Mouse (Mus musculus): ENCODE measurements around the gene Lzts2. TPM values are rescaled to one million over a fixed set of nuclear protein-coding genes. Genes with fewer than 3 reads are reported as not detected.
A peak's percentile ranks its signal among the peaks of the same experiment; 100 is the strongest.

Gene Lzts2
- polyA plus RNA-seq, 1 experiment from 2014 or later: 63.2 TPM

DNA sequence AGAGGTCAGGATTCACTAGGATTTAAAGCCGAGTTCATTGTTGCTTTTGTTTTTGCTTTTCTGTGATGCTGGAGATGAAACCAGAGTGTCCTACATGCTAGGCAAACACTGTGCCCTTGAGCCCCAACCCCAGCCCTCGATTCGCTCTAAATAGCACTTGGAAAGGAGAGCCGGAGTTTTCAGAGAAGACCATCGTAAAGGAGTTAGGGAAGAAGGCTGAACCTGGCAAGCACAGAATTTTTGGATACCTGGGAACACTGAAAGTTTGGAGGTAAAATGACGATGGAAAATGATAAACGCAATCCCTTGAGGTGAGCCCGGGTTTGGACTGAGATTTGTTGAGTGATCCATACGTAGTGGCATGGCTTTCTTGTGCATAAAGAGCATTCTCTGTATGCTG lies 25.9 kb upstream of the Lzts2 start:
- H3K4me1 ChIP-seq (replicated peaks): peaks cover 26% of the 10 kb centered on the region
- H3K27me3 ChIP-seq (replicated peaks): no peaks in the 10 kb centered on the region
- H3K27ac ChIP-seq: peak overlapping the region; percentile 93
- no peaks in the 10 kb centered on the region for H3K36me3 ChIP-seq
- H3K4me3 ChIP-seq (replicated peaks): peak overlapping the region; percentile 76
- H3K9ac ChIP-seq: peak overlapping the region; percentile 81; the same call in 1 of the 2 replicates
- no peak for ATAC-seq
- 27% methylated on average over 9 of the region's 9 CpGs for WGBS
- H3K4me2 ChIP-seq (replicated peaks): peak overlapping the region; percentile 97
- no peaks in the 10 kb centered on the region for H3K9me3 ChIP-seq

DNA sequence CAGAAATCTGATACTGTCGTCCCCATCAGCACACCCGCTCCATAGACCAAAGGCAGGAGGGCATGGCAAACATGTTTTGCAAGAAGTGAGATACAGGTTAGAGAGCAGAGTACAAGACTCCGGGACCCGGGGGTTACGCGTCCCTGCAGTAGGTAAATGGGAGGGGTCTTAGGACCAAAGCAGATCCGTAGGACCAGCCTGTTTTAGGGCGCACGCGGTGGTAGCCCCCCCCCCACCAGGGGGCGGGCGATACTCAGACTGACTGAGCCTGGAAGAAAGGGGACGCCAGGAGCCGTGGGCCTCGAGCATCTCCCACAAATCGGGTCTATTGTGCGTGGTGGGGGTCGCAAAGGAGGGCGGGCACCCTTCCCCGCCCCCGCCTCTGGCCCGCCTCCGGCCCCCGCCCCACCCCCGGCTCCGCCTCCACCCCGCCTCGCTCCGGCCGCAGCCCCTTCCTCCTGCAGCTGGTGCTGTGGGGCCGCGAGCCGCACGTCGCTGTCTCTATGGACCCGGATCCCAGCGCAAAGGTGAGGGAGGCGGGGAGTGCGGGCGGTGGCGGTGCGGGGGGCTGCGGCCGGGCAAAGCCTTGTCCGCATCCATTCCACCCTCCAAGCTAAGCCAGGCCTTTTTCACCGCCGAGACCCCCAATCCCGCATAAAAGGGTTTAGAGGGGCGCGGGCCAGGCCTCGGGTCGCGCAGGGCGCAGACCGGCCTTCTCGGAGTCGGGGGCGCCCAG lies 25.2 kb upstream of the Lzts2 start, which contains the start of gene Sema4g:
Sema4g (plus strand) TSS at position 271 of the 736 bp plus-strand sequence.
- Histone ChIP-seq H3K9me3 (no peaks in the 10 kb centered on the region), H3K4me3 (replicated peaks) (peak within 1 kb of the TSS; percentile 76), H3K27me3 (replicated peaks) (no peaks in the 10 kb centered on the region), H3K36me3 (no peaks in the 10 kb centered on the region), H3K4me1 (replicated peaks) (peaks cover 26% of the 10 kb centered on the region), H3K27ac (peak within 1 kb of the TSS; percentile 93), H3K9ac (peak within 1 kb of the TSS; percentile 81), H3K4me2 (replicated peaks) (peak within 1 kb of the TSS; percentile 97)
- peak; percentile 64 for ATAC-seq
- WGBS: under 1% methylated on average over 43 of the region's 58 CpGs

DNA sequence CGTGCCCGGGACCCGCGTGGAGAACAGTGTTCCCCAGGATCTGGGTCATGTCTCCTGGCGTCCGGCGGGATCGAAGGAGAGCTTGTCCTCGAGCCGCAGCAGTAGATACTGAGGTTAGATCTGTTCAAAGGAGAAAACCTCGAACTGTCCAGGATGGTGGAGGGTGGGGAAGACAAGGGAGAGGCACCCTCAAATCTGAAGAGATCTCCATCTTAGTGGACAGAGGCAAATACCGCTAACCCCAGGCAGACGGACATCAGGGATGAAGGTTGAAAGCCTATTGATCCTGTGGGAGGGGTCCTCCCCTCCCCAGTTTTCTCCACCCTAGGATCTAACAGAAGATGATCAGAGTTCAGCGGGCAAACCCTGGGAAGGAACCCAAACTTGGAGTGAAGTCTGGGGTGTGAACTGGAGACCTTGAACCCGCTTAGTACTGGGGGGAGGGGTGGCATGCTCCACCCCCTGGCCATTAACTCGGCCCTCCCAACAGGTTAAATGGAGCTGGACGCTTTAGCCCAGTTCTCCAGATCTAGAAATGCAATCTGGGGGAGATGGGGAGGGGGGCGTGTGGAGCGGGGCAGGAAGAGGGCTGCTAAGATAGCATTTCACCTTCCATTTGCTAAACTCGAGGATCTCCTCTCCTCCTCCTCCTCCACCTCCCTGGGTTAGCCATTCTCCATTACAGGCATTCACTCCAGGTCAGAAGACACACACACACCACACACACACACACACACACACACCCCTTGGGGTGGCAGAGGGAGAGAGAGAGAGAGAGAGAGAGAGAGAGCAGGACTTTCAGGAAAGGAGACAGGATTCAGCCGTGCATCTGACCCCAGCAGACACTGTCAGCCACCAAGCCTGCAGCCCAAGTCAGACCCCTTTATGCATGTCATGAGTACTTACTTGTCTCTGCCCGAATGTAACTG lies 24.4 kb upstream of the Lzts2 start:
- Histone ChIP-seq H3K9ac (peak overlapping the region; percentile 81), H3K27ac (peak overlapping the region; percentile 93), H3K27me3 (replicated peaks) (no peaks in the 10 kb centered on the region), H3K4me1 (replicated peaks) (peaks cover 26% of the 10 kb centered on the region), H3K4me2 (replicated peaks) (peak overlapping the region; percentile 97), H3K9me3 (no peaks in the 10 kb centered on the region), H3K36me3 (no peaks in the 10 kb centered on the region), H3K4me3 (replicated peaks) (peak overlapping the region; percentile 76)
- 0 out of 2 replicates have a peak, but pooled peaks have one; percentile 8 for ATAC-seq
- WGBS: 5% methylated on average over 22 of the region's 22 CpGs

DNA sequence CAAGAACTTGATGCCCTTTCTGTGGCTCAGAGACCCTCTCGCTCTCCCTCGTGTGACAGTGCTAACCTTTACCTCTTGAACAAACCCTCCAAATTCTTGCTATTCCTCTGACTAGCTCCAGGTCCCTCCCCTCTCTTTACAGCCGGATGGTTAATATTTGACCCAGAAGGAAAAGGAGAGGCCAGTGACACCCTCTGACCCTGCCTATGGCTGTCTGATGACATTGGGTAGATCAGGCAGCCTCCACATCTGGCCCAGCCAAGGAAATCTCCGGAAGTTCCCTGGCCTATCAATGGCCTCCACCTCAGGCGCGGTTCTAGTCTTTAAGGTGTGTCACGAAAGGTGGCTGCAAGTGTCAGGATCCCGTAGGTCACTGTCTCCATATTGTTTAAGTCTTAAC lies 23.2 kb upstream of the Lzts2 start:
- 60% methylated on average over 8 of the region's 8 CpGs for WGBS
- Histone ChIP-seq H3K4me2 (replicated peaks) (peak overlapping the region; percentile 97), H3K27me3 (replicated peaks) (no peaks in the 10 kb centered on the region), H3K9ac (peak overlapping the region; percentile 81; the same call in 1 of the 2 replicates), H3K36me3 (no peaks in the 10 kb centered on the region), H3K4me1 (replicated peaks) (peaks cover 26% of the 10 kb centered on the region), H3K27ac (peak overlapping the region; percentile 93), H3K4me3 (replicated peaks) (peak overlapping the region; percentile 76), H3K9me3 (no peaks in the 10 kb centered on the region)
- ATAC-seq: peak; percentile 76

- Histone ChIP-seq H3K9ac (no peak overlapping the region), H3K4me2 (replicated peaks) (no peak overlapping the region), H3K36me3 (no peaks in the 10 kb centered on the region), H3K27ac (no peak overlapping the region), H3K27me3 (replicated peaks) (no peaks in the 10 kb centered on the region), H3K4me1 (replicated peaks) (peaks cover 19% of the 10 kb centered on the region), H3K4me3 (replicated peaks) (no peak overlapping the region), H3K9me3 (no peaks in the 10 kb centered on the region)
- 53% methylated on average over 7 of the region's 7 CpGs for WGBS
- ATAC-seq: no peak
Measured at GRCm38 (mm10) chr19:44992246-44992645, 22.0 kb upstream of the Lzts2 start.

GRCm38 (mm10) chr19:44992712-44993111 lies 21.5 kb upstream of the Lzts2 start:
- Histone ChIP-seq H3K27ac (no peak overlapping the region), H3K4me2 (replicated peaks) (no peak overlapping the region)

DNA sequence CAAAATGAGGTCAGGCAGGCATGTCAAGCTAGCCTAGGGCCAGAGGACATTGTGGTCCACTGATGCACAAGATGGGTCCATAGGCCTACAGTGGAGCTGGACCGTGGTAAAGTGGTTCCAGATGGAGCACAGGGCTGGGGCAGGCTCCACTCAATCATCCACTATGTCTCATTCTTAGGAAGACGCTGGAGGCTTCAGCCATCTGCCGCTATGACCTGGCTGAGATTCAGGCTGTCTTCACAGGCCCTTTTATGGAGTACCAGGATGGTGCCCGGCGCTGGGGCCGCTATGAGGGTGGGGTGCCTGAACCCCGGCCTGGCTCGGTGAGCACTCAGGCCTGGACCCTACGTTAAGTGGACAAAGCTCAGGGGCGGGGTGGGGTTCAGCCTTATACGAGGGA lies 16.4 kb upstream of the Lzts2 start:
- WGBS: 86% methylated on average over 11 of the region's 11 CpGs
- H3K36me3 ChIP-seq: peaks cover 6% of the 10 kb centered on the region; the same call in 1 of the 2 replicates
- H3K4me2 ChIP-seq (replicated peaks): no peak overlapping the region
- H3K4me3 ChIP-seq (replicated peaks): no peak overlapping the region
- no peak overlapping the region for H3K27ac ChIP-seq
- ATAC-seq: no peak
- H3K9me3 ChIP-seq: no peaks in the 10 kb centered on the region
- H3K9ac ChIP-seq: no peak overlapping the region
- no peaks in the 10 kb centered on the region for H3K4me1 ChIP-seq (replicated peaks)
- H3K27me3 ChIP-seq (replicated peaks): no peaks in the 10 kb centered on the region

More at GRCm38 (mm10) chr19:44992712-44993111, 21.5 kb upstream of the Lzts2 start:
- WGBS: 64% methylated on average over 7 of the region's 7 CpGs
- no peak for ATAC-seq
- Histone ChIP-seq H3K27me3 (replicated peaks) (no peaks in the 10 kb centered on the region), H3K4me3 (replicated peaks) (no peak overlapping the region), H3K36me3 (no peaks in the 10 kb centered on the region), H3K4me1 (replicated peaks) (peaks cover 18% of the 10 kb centered on the region), H3K9me3 (no peaks in the 10 kb centered on the region), H3K9ac (no peak overlapping the region)

DNA sequence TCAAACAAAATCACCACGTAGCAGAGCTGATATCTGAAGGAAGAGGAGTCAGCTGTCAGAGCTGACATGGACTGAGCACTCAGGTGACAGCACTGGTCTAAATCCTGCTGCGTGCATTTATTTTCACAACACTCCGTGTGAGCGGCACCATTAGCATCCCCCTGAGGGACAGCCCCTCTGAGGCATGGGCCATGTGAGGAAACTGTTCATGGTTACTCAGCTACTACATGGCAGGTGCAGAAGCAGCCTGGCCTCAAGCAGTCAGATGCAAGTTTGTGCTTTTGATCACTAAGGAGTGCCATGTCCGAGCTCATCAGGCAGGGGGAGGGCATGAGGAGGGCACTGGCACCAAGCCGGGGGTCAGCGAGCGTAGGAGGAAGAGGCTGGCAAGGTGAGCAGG lies 14.6 kb upstream of the Lzts2 start:
- ATAC-seq: no peak
- WGBS: 80% methylated on average over 8 of the region's 8 CpGs
- peaks cover 9% of the 10 kb centered on the region; the same call in 1 of the 2 replicates for H3K36me3 ChIP-seq

GRCm38 (mm10) chr19:45002301-45002700 lies 11.9 kb upstream of the Lzts2 start:
- Histone ChIP-seq H3K4me1 (replicated peaks) (peaks cover 12% of the 10 kb centered on the region), H3K36me3 (peaks cover 9% of the 10 kb centered on the region; the same call in 1 of the 2 replicates), H3K9me3 (no peaks in the 10 kb centered on the region), H3K27me3 (replicated peaks) (no peaks in the 10 kb centered on the region), H3K4me3 (replicated peaks) (no peak overlapping the region), H3K27ac (no peak overlapping the region), H3K9ac (no peak overlapping the region), H3K4me2 (replicated peaks) (no peak overlapping the region)
- no peak for ATAC-seq
- 58% methylated on average over 3 of the region's 3 CpGs for WGBS

More for the DNA sequence above, 14.6 kb upstream of the Lzts2 start:
- Histone ChIP-seq H3K4me1 (replicated peaks) (no peaks in the 10 kb centered on the region), H3K4me3 (replicated peaks) (no peak overlapping the region), H3K27ac (no peak overlapping the region), H3K27me3 (replicated peaks) (no peaks in the 10 kb centered on the region), H3K4me2 (replicated peaks) (no peak overlapping the region), H3K9me3 (no peaks in the 10 kb centered on the region), H3K9ac (no peak overlapping the region)

- Histone ChIP-seq H3K36me3 (peaks cover 6% of the 10 kb centered on the region; the same call in 1 of the 2 replicates), H3K4me1 (replicated peaks) (peaks cover 19% of the 10 kb centered on the region), H3K4me2 (replicated peaks) (no peak overlapping the region), H3K27ac (no peak overlapping the region), H3K27me3 (replicated peaks) (no peaks in the 10 kb centered on the region), H3K9me3 (no peaks in the 10 kb centered on the region), H3K9ac (no peak overlapping the region), H3K4me3 (replicated peaks) (no peak overlapping the region)
- WGBS: 88% methylated on average over 7 of the region's 7 CpGs
- ATAC-seq: no peak
Measured at GRCm38 (mm10) chr19:45003740-45004516, 10.3 kb upstream of the Lzts2 start.

DNA sequence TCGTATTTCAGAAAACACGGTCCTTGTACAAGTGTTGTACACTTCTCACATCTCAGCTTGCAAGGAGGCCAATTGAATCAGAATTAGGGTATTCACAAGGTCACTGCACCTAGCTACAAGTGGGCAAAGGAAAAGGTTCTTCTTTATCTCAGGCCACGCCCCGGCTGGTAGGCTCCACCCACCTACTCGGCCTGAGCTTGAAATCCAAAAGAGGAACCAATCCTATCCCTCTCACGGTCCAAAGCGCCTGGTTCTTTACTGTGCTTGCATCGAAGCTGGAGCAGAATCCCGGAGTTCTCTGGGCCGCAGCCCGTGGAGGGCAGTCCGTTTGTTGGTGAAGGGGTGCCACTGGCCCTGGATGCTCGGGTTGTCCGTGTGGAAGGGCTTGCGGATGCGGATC lies 8.8 kb upstream of the Lzts2 start, which contains the start of gene Twnk:
Twnk (plus strand) TSS at position 220 of the 400 bp plus-strand sequence.
- Histone ChIP-seq H3K9me3 (no peaks in the 10 kb centered on the region), H3K27me3 (replicated peaks) (no peaks in the 10 kb centered on the region), H3K27ac (peak within 1 kb of the TSS; percentile 71), H3K4me3 (replicated peaks) (peak within 1 kb of the TSS; percentile 95), H3K4me1 (replicated peaks) (peaks cover 19% of the 10 kb centered on the region), H3K4me2 (replicated peaks) (peak within 1 kb of the TSS; percentile 85), H3K36me3 (peaks cover 13% of the 10 kb centered on the region), H3K9ac (peak within 1 kb of the TSS; percentile 83)
- peak; percentile 42 for ATAC-seq
- WGBS: 9% methylated on average over 16 of the region's 16 CpGs

Data from intestine, embryonic 15.5 days (tissue).